Mouse (Mus musculus): ENCODE measurements around the gene Gzmk. TPM values are rescaled to one million over a fixed set of nuclear protein-coding genes. Genes with fewer than 3 reads are reported as not detected.

Gzmk gene
- not detected in 2 replicates for polyA plus RNA-seq (2012; rRNA removed; ENCODE audit: low replicate concordance)

GRCm38 (mm10) chr13:113225811-113226210, at the start of gene Gzmk:
Gene Gzmk, minus strand, starts transcription at chr13:113225908.

DNA sequence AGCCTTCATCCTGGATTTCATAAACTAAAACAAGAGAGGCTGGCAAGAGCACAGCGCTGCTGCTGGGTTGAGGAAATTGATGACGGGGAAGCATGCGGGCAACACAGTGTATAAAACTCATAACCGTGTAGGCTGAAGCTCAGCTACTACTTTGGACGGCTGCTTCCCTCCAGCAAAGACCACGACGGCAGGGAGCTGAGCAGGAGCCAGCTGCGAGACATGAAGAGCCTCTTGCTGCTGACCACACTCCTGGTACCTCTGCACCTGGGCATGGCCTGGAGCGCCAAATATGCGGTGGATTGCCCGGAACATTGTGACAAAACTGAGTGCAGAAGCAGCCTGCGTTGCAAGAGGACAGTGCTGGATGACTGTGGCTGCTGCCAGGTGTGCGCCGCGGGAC, 16.1 kb downstream of the Gzmk start, which contains the start of gene Esm1:
Esm1 (plus strand) TSS at position 36 of the 400 bp plus-strand sequence.

Other genes starting within 250 kb of the Gzmk start
- gene Ccno, start 238.1 kb downstream of the Gzmk start, polyA plus RNA-seq (2012; rRNA removed; ENCODE audit: low replicate concordance) = 1.0 and 2.2 TPM in 2 replicates
- not detected in 2 replicates for gene Mcidas, start 232.1 kb downstream of the Gzmk start, polyA plus RNA-seq (2012; rRNA removed; ENCODE audit: low replicate concordance)
- not detected in 2 replicates for gene Cdc20b, start 190.8 kb downstream of the Gzmk start, polyA plus RNA-seq (2012; rRNA removed; ENCODE audit: low replicate concordance)
- 6.2 and 16.7 TPM in 2 replicates for gene Gpx8, start 179.5 kb downstream of the Gzmk start, polyA plus RNA-seq (2012; rRNA removed; ENCODE audit: low replicate concordance)
- 1.3 and 3.1 TPM in 2 replicates for gene Gzma, start 124.9 kb downstream of the Gzmk start, polyA plus RNA-seq (2012; rRNA removed; ENCODE audit: low replicate concordance)
- 0.69 and 1.5 TPM in 2 replicates for gene Esm1, start 16.2 kb downstream of the Gzmk start, polyA plus RNA-seq (2012; rRNA removed; ENCODE audit: low replicate concordance)
- 3.2 and 5.2 TPM in 2 replicates for gene BC067074, start 67.3 kb upstream of the Gzmk start, polyA plus RNA-seq (2012; rRNA removed; ENCODE audit: low replicate concordance)

Measured in mammary gland, adult 2 months (tissue).